In the genomic region with DNA sequence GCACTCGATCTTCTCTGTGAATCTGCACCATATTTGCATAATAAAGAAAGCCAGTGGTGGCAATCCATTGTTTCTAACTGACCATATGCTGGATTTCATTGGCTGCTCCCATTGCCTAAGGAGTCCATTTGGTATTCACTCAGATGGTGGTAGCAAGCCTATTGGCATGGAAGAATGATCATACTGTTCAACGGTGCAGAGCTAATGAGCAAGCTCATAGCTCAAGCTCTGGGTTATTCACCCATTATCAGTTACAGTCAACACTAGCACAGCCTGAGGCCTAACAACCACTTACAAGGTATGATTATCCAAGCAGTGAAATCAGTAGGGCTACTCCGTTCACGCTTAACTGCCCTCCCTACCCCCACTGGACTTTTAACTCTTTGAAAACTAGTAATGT, we compare ENCODE assay signal across 16 mouse cellular contexts.
DNase-seq lines count a peak whose midpoint lies in the region; ATAC-seq lines count a peak whose summit lies in the region.
"Had no signal": no experiment of that assay in that cellular context is flagged by ENCODE, and none has a peak within 500 bp of the region (broad histone marks: within the 10 kb centered on the region; RNA-seq: fewer than 3 reads in every experiment).

No protein-coding gene starts in this region.

- no peak for DNase-seq in kidney, adult 8-10 months
- peak; percentile 33 for DNase-seq in embryonic facial prominence, embryonic 14.5 days (ENCODE audit: low spot score)
- DNase-seq in spleen, postnatal 14 days (ENCODE audit: low spot score in 2 of 2): no peak
- no peak for DNase-seq in spleen, postnatal 36 days (ENCODE audit: low spot score in 2 of 2)
- DNase-seq: adrenal gland, adult 8-10 months; cerebellum, postnatal 36 days; gastrocnemius, adult 2 months; liver, embryonic 13.5 days; lung, postnatal 14 days; thymus, adult 2 months had no signal

- peak; percentile 71 for ATAC-seq in kidney, embryonic 16.5 days (ENCODE audit: low FRiP score, low TSS enrichment)
- no peak for ATAC-seq in embryonic facial prominence, embryonic 14.5 days (ENCODE audit: low read depth)
- ATAC-seq in hindbrain, embryonic 12.5 days (ENCODE audit: low FRiP score): peak; percentile 82
- ATAC-seq in neural tube, embryonic 12.5 days (ENCODE audit: low FRiP score, low read depth): peak; percentile 70
- no peak for ATAC-seq in CD4-positive, CD25-positive, alpha-beta regulatory T cell, adult 4 months

- H3K27me3 ChIP-seq in kidney, embryonic 16.5 days (ENCODE audit: insufficient read depth, low read length): no peaks in the 10 kb centered on the region
- H3K27me3 ChIP-seq in embryonic facial prominence, embryonic 14.5 days (replicated peaks; ENCODE audit: control insufficient read depth, insufficient read depth, low read length): no peaks in the 10 kb centered on the region
- no peaks in the 10 kb centered on the region for H3K27me3 ChIP-seq in hindbrain, embryonic 12.5 days
- no peaks in the 10 kb centered on the region for H3K27me3 ChIP-seq in neural tube, embryonic 12.5 days (replicated peaks)
- H3K27me3 ChIP-seq: CH12.LX; liver, embryonic 13.5 days had no signal

- H3K9ac ChIP-seq in kidney, embryonic 16.5 days (replicated peaks; ENCODE audit: low read length): no peak overlapping the region
- H3K9ac ChIP-seq in embryonic facial prominence, embryonic 14.5 days (ENCODE audit: low read depth, low read length): no peak overlapping the region
- H3K9ac ChIP-seq in hindbrain, embryonic 12.5 days: no peak overlapping the region
- no peak overlapping the region for H3K9ac ChIP-seq in neural tube, embryonic 12.5 days
- H3K9ac ChIP-seq: liver, embryonic 13.5 days had no signal

- no peak overlapping the region for H3K4me3 ChIP-seq in kidney, embryonic 16.5 days (ENCODE audit: low read length)
- H3K4me3 ChIP-seq in embryonic facial prominence, embryonic 14.5 days (ENCODE audit: low read depth, low read length): no peak overlapping the region
- no peak overlapping the region for H3K4me3 ChIP-seq in hindbrain, embryonic 12.5 days
- H3K4me3 ChIP-seq in neural tube, embryonic 12.5 days: no peak overlapping the region
- H3K4me3 ChIP-seq: erythroblast, embryonic 14.5 days; gastrocnemius, adult 2 months; liver, embryonic 13.5 days had no signal

- no peaks in the 10 kb centered on the region for H3K9me3 ChIP-seq in kidney, embryonic 16.5 days (ENCODE audit: low read length)
- H3K9me3 ChIP-seq in embryonic facial prominence, embryonic 14.5 days (ENCODE audit: control insufficient read depth, low read length): no peaks in the 10 kb centered on the region
- no peaks in the 10 kb centered on the region for H3K9me3 ChIP-seq in hindbrain, embryonic 12.5 days (replicated peaks)
- H3K9me3 ChIP-seq in neural tube, embryonic 12.5 days: no peaks in the 10 kb centered on the region
- H3K9me3 ChIP-seq: liver, embryonic 13.5 days had no signal

- WGBS in kidney, embryonic 16.5 days: 49% methylated on average over 4 of the region's 4 CpGs
- 62% methylated on average over 4 of the region's 4 CpGs for WGBS in embryonic facial prominence, embryonic 14.5 days
- 26% methylated on average over 4 of the region's 4 CpGs for WGBS in hindbrain, embryonic 12.5 days
- WGBS in neural tube, embryonic 12.5 days: 24% methylated on average over 4 of the region's 4 CpGs

- no peak overlapping the region for H3K4me2 ChIP-seq in kidney, embryonic 16.5 days (replicated peaks; ENCODE audit: low read depth, low read length)
- H3K4me2 ChIP-seq in embryonic facial prominence, embryonic 14.5 days (ENCODE audit: low read depth, low read length): no peak overlapping the region
- no peak overlapping the region for H3K4me2 ChIP-seq in hindbrain, embryonic 12.5 days (replicated peaks)
- H3K4me2 ChIP-seq in neural tube, embryonic 12.5 days (replicated peaks): no peak overlapping the region
- H3K4me2 ChIP-seq: liver, embryonic 13.5 days had no signal

- no peaks in the 10 kb centered on the region for H3K36me3 ChIP-seq in kidney, embryonic 16.5 days (ENCODE audit: insufficient read depth, low read length)
- H3K36me3 ChIP-seq in embryonic facial prominence, embryonic 14.5 days (ENCODE audit: control insufficient read depth, insufficient read depth, low read length): no peaks in the 10 kb centered on the region
- H3K36me3 ChIP-seq in hindbrain, embryonic 12.5 days: no peaks in the 10 kb centered on the region
- no peaks in the 10 kb centered on the region for H3K36me3 ChIP-seq in neural tube, embryonic 12.5 days
- H3K36me3 ChIP-seq: liver, embryonic 13.5 days had no signal

- peaks cover 32% of the 10 kb centered on the region for H3K4me1 ChIP-seq in kidney, embryonic 16.5 days (ENCODE audit: insufficient read depth, low read length)
- 0 out of 2 replicates have a peak, but pooled peaks cover 5% of the 10 kb centered on the region for H3K4me1 ChIP-seq in embryonic facial prominence, embryonic 14.5 days (ENCODE audit: control insufficient read depth, insufficient read depth, low read length)
- H3K4me1 ChIP-seq in hindbrain, embryonic 12.5 days: peaks cover 31% of the 10 kb centered on the region
- peaks cover 37% of the 10 kb centered on the region for H3K4me1 ChIP-seq in neural tube, embryonic 12.5 days
- H3K4me1 ChIP-seq: liver, embryonic 13.5 days had no signal

- H3K27ac ChIP-seq in kidney, embryonic 16.5 days (ENCODE audit: low read length): peak overlapping the region; percentile 62; the same call in 1 of the 2 replicates
- H3K27ac ChIP-seq in embryonic facial prominence, embryonic 14.5 days (replicated peaks; ENCODE audit: low read depth, low read length): no peak overlapping the region
- no peak overlapping the region for H3K27ac ChIP-seq in hindbrain, embryonic 12.5 days
- no peak overlapping the region for H3K27ac ChIP-seq in neural tube, embryonic 12.5 days
- H3K27ac ChIP-seq: gastrocnemius, adult 2 months; liver, embryonic 13.5 days had no signal

Comparison
In these comparisons a context has a peak if more than half of its experiments do, and no peak if none do; other contexts are left out.
1. ATAC-seq: peak in kidney, embryonic 16.5 days (single experiment), hindbrain, embryonic 12.5 days (single experiment) and neural tube, embryonic 12.5 days (single experiment); none in embryonic facial prominence, embryonic 14.5 days (single experiment) and CD4-positive, CD25-positive, alpha-beta regulatory T cell, adult 4 months (single experiment).